In genomic region chr11:43889208-43889915, GRCm38 (mm10) we compare ENCODE assay signal across 18 mouse cellular contexts. TPM values are rescaled to one million over a fixed set of nuclear protein-coding genes. Genes with fewer than 3 reads are reported as not detected.
DNase-seq lines count a peak whose midpoint lies in the region; ATAC-seq and TF ChIP-seq lines count a peak whose summit lies in the region.
"Had no signal": no experiment of that assay in that cellular context is flagged by ENCODE, and none has a peak within 500 bp of the region (broad histone marks: within the 10 kb centered on the region; RNA-seq: fewer than 3 reads in every experiment).

No protein-coding gene starts in this region.

- H3K27me3 ChIP-seq in hindbrain, embryonic 10.5 days (ENCODE audit: insufficient read depth, poor library complexity, severe bottlenecking): no peaks in the 10 kb centered on the region
- H3K27me3 ChIP-seq in hindbrain, embryonic 14.5 days (ENCODE audit: control insufficient read depth, insufficient read depth, low read length): no peaks in the 10 kb centered on the region
- no peaks in the 10 kb centered on the region for H3K27me3 ChIP-seq in midbrain, embryonic 12.5 days
- H3K27me3 ChIP-seq in midbrain, embryonic 10.5 days (ENCODE audit: low read depth, poor library complexity, severe bottlenecking): no peaks in the 10 kb centered on the region
- H3K27me3 ChIP-seq in midbrain, postnatal 0 days (ENCODE audit: insufficient read depth, low read length): no peaks in the 10 kb centered on the region
- H3K27me3 ChIP-seq: forebrain, embryonic 13.5 days; limb, embryonic 12.5 days had no signal

- no peak overlapping the region for H3K4me3 ChIP-seq in hindbrain, embryonic 10.5 days
- no peak overlapping the region for H3K4me3 ChIP-seq in hindbrain, embryonic 14.5 days (replicated peaks; ENCODE audit: low read length)
- H3K4me3 ChIP-seq in midbrain, embryonic 12.5 days: no peak overlapping the region
- H3K4me3 ChIP-seq in midbrain, embryonic 10.5 days: no peak overlapping the region
- no peak overlapping the region for H3K4me3 ChIP-seq in midbrain, postnatal 0 days (ENCODE audit: low read depth, low read length)
- H3K4me3 ChIP-seq: forebrain, embryonic 13.5 days; heart, embryonic 10.5 days; limb, embryonic 12.5 days had no signal

- H3K36me3 ChIP-seq in hindbrain, embryonic 10.5 days: no peaks in the 10 kb centered on the region
- no peaks in the 10 kb centered on the region for H3K36me3 ChIP-seq in hindbrain, embryonic 14.5 days (replicated peaks; ENCODE audit: control insufficient read depth, insufficient read depth)
- no peaks in the 10 kb centered on the region for H3K36me3 ChIP-seq in midbrain, embryonic 12.5 days
- no peaks in the 10 kb centered on the region for H3K36me3 ChIP-seq in midbrain, embryonic 10.5 days
- no peaks in the 10 kb centered on the region for H3K36me3 ChIP-seq in midbrain, postnatal 0 days (ENCODE audit: insufficient read depth, low read length)
- H3K36me3 ChIP-seq: heart, embryonic 10.5 days; limb, embryonic 12.5 days had no signal

- H3K9ac ChIP-seq in hindbrain, embryonic 14.5 days: no peak overlapping the region
- H3K9ac ChIP-seq in midbrain, embryonic 12.5 days (replicated peaks): no peak overlapping the region
- no peak overlapping the region for H3K9ac ChIP-seq in midbrain, postnatal 0 days (replicated peaks; ENCODE audit: low read length, poor library complexity, severe bottlenecking)
- H3K9ac ChIP-seq: forebrain, embryonic 13.5 days; limb, embryonic 12.5 days; lung, embryonic 14.5 days had no signal

- H3K27ac ChIP-seq in hindbrain, embryonic 10.5 days: no peak overlapping the region
- H3K27ac ChIP-seq in hindbrain, embryonic 14.5 days: no peak overlapping the region
- H3K27ac ChIP-seq in midbrain, embryonic 12.5 days (replicated peaks): no peak overlapping the region
- H3K27ac ChIP-seq in midbrain, embryonic 10.5 days (replicated peaks): no peak overlapping the region
- H3K27ac ChIP-seq in midbrain, postnatal 0 days (ENCODE audit: low read depth, low read length): no peak overlapping the region
- H3K27ac ChIP-seq: forebrain, embryonic 13.5 days; heart, embryonic 10.5 days; limb, embryonic 12.5 days had no signal

- 77% methylated on average over 8 of the region's 8 CpGs for WGBS in hindbrain, embryonic 10.5 days
- 70% methylated on average over 8 of the region's 8 CpGs for WGBS in hindbrain, embryonic 14.5 days
- 71% methylated on average over 8 of the region's 8 CpGs for WGBS in midbrain, embryonic 12.5 days
- WGBS in midbrain, embryonic 10.5 days: 80% methylated on average over 8 of the region's 8 CpGs
- WGBS in midbrain, postnatal 0 days: 71% methylated on average over 8 of the region's 8 CpGs

- peak; percentile 6 for DNase-seq in embryo, embryonic 11 days
- no peak for DNase-seq in embryo, embryonic 10 days (ENCODE audit: low spot score)
- DNase-seq in hindbrain, embryonic 10.5 days (ENCODE audit: low spot score): peak; percentile 15
- DNase-seq in hindbrain, embryonic 14.5 days (ENCODE audit: low spot score): no peak
- DNase-seq in midbrain, embryonic 10.5 days (ENCODE audit: low spot score): no peak
- peak; percentile 21 for DNase-seq in midbrain, postnatal 0 days (ENCODE audit: low spot score)
- no peak for DNase-seq in cerebellum, postnatal 25 days
- DNase-seq: adrenal gland, adult 8-10 months; cerebellum, postnatal 14 days; lung, embryonic 14.5 days; thymus, postnatal 4 days had no signal

- no peak for TF ChIP-seq CTCF in midbrain, postnatal 0 days (IDR thresholded peaks at IDR 0.05)

- no peaks in the 10 kb centered on the region for H3K9me3 ChIP-seq in hindbrain, embryonic 10.5 days
- no peaks in the 10 kb centered on the region for H3K9me3 ChIP-seq in hindbrain, embryonic 14.5 days (ENCODE audit: control insufficient read depth, low read length)
- H3K9me3 ChIP-seq in midbrain, embryonic 12.5 days: no peaks in the 10 kb centered on the region
- no peaks in the 10 kb centered on the region for H3K9me3 ChIP-seq in midbrain, embryonic 10.5 days (replicated peaks)
- H3K9me3 ChIP-seq in midbrain, postnatal 0 days (ENCODE audit: low read length): no peaks in the 10 kb centered on the region
- H3K9me3 ChIP-seq: forebrain, embryonic 13.5 days; heart, embryonic 10.5 days; limb, embryonic 12.5 days had no signal

- peaks cover 8% of the 10 kb centered on the region; the same call in 1 of the 2 replicates for H3K4me1 ChIP-seq in hindbrain, embryonic 10.5 days (replicated peaks)
- H3K4me1 ChIP-seq in hindbrain, embryonic 14.5 days (replicated peaks; ENCODE audit: control insufficient read depth, insufficient read depth, low read length): no peaks in the 10 kb centered on the region
- no peaks in the 10 kb centered on the region for H3K4me1 ChIP-seq in midbrain, embryonic 12.5 days
- H3K4me1 ChIP-seq in midbrain, embryonic 10.5 days: no peaks in the 10 kb centered on the region
- no peaks in the 10 kb centered on the region for H3K4me1 ChIP-seq in midbrain, postnatal 0 days (ENCODE audit: insufficient read depth, low read length)
- H3K4me1 ChIP-seq: forebrain, embryonic 13.5 days; limb, embryonic 12.5 days had no signal

- no peak overlapping the region for H3K4me2 ChIP-seq in hindbrain, embryonic 14.5 days (replicated peaks)
- H3K4me2 ChIP-seq in midbrain, embryonic 12.5 days (replicated peaks): no peak overlapping the region
- no peak overlapping the region for H3K4me2 ChIP-seq in midbrain, postnatal 0 days (ENCODE audit: low read depth, low read length, poor library complexity, severe bottlenecking)
- H3K4me2 ChIP-seq: forebrain, embryonic 13.5 days; limb, embryonic 12.5 days; lung, embryonic 14.5 days had no signal

- ATAC-seq in hindbrain, embryonic 14.5 days (ENCODE audit: low FRiP score): no peak; the same call in 1 of the 2 replicates
- 0 out of 2 replicates have a peak, but pooled peaks have one; percentile 38 for ATAC-seq in midbrain, embryonic 12.5 days (ENCODE audit: low FRiP score, low read depth)
- ATAC-seq in midbrain, postnatal 0 days (ENCODE audit: low FRiP score): 0 out of 2 replicates have a peak, but pooled peaks have one; percentile 27
- ATAC-seq: forebrain, embryonic 13.5 days; intestine, embryonic 16.5 days had no signal

RNA-seq across cellular contexts. Expression of gene Adra1b, which starts 11.6 kb away (rescaled TPM):
- 0.35 and 0.81 TPM in 2 replicates for polyA plus RNA-seq in hindbrain, embryonic 10.5 days (2016; fragmentation: Nextera tagmentation; extraction: Ambion mirVana)
- polyA plus RNA-seq in hindbrain, embryonic 14.5 days (2014; fragmentation: Nextera tagmentation; extraction: Ambion mirVana): 6.0 and 6.2 TPM in 2 replicates
- 1.5 and 1.7 TPM in 2 replicates for polyA plus RNA-seq in midbrain, embryonic 12.5 days (2016; fragmentation: Nextera tagmentation; extraction: Ambion mirVana)
- polyA plus RNA-seq in midbrain, embryonic 10.5 days (2016; fragmentation: Nextera tagmentation; extraction: Ambion mirVana): 0.41 and 0.62 TPM in 2 replicates
- total RNA-seq in midbrain, postnatal 0 days (2014; rRNA removed): 30.5 and 38.7 TPM in 2 replicates
- 16.4 and 17.1 TPM in 2 replicates for polyA plus RNA-seq in midbrain, postnatal 0 days (2015; fragmentation: Nextera tagmentation; extraction: Ambion mirVana)
- total RNA-seq: megakaryocyte-erythroid progenitor cell, adult 5-6 weeks; neutrophil, adult 5-6 weeks had no signal

Comparison
In these comparisons a context has a peak if more than half of its experiments do, and no peak if none do; other contexts are left out.
1. DNase-seq: peak in embryo, embryonic 11 days (single experiment), hindbrain, embryonic 10.5 days (single experiment) and midbrain, postnatal 0 days (single experiment); none in embryo, embryonic 10 days (single experiment), hindbrain, embryonic 14.5 days (single experiment), midbrain, embryonic 10.5 days (single experiment) and cerebellum, postnatal 25 days (0 of 2).